Mouse (Mus musculus) kidney, adult 2 months (tissue): Measurements from ENCODE around the gene Mypn. TPM values are rescaled to one million over a fixed set of nuclear protein-coding genes. Genes with fewer than 3 reads are reported as not detected.

Experiments used
- DNase-seq: peaks from one replicate; pipeline ENCODE4 v3.0.0; 2021
- H3K27ac ChIP-seq: fragments of 200-500 bp; 2 replicates; pipeline ENCODE4 v1.5.1; 2012; ENCODE audit warnings: low read depth, low read length, control low read depth, inconsistent platforms; ENCODE audit not compliant: insufficient read depth
- H3K27me3 ChIP-seq: fragments of 200-500 bp; replicated peaks from 2 replicates; pipeline ENCODE4 v1.6.1; 2012; ENCODE audit warnings: mild to moderate bottlenecking, moderate library complexity, low read length, inconsistent platforms; ENCODE audit not compliant: control insufficient read depth, insufficient read depth
- H3K36me3 ChIP-seq: fragments of 200-500 bp; 2 replicates; pipeline ENCODE4 v1.6.1; 2012; ENCODE audit warnings: mild to moderate bottlenecking, moderate library complexity, low read length, inconsistent platforms; ENCODE audit not compliant: control insufficient read depth, insufficient read depth
- H3K4me1 ChIP-seq: fragments of 200-500 bp; 2 replicates; pipeline ENCODE4 v1.6.1; 2011; ENCODE audit warnings: low read length; ENCODE audit not compliant: control insufficient read depth, insufficient read depth
- H3K4me3 ChIP-seq: fragments of 200-500 bp; 2 replicates; pipeline ENCODE4 v1.5.1; 2011; ENCODE audit warnings: mild to moderate bottlenecking, low read depth, low read length, control low read depth; ENCODE audit not compliant: insufficient read depth
- CTCF ChIP-seq: fragments of 200-500 bp; conservative IDR thresholded peaks from 2 replicates; pipeline ENCODE4 v1.5.1; 2011; ENCODE audit warnings: low read depth, mild to moderate bottlenecking, control low read depth, low read length, moderate library complexity, mixed read lengths; ENCODE audit not compliant: insufficient read depth, insufficient read length
- POLR2A ChIP-seq: fragments of 200-500 bp; IDR thresholded peaks from one replicate; pipeline ENCODE4 v1.6.1; 2011; ENCODE audit warnings: low read depth, low read length, control low read depth
- WGBS: fragments of 180-500 bp; shearing (Covaris S2); methylation state at CpG from one replicate; pipeline ENCODE4 v1.1.7; 2018; 5-methylcytosine and 5-hydroxymethylcytosine counted together
- polyA plus RNA-seq: library from polyadenylated mRNA; depleted of rRNA; stranded (reverse); fragments of >200 nt; gene quantifications from 2 replicates; pipeline ENCODE4 v1.2.3, GENCODE M21; 2012

The Mypn gene
- polyA plus RNA-seq, 1 experiment, result 0.74 TPM

DNA sequence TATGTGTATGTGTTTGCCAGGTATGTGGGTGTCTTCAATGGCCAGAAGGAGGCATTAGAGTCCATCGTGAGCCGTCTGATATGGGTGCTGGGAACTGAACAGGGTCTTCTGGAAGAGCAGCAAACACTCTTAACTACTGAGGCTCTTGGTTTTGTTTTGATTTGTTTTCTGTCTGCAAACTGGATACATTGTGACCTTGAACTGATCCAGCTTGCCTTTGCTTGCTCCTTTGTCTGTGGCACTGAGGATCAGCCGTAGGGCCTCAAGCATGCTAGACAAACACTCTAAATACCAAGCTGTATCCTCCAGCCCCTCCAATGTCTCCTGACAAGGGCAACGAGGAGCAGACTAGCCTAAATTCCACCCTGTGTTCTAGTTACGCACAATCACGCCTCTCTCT lies 76.6 kb downstream of the Mypn start:
- no peak overlapping the region for H3K27ac ChIP-seq
- no peak for TF ChIP-seq CTCF
- TF ChIP-seq POLR2A, result no peak
- H3K27me3 ChIP-seq, result no peaks in the 10 kb centered on the region
- H3K4me3 ChIP-seq, result no peak overlapping the region
- no peak for DNase-seq
- no peaks in the 10 kb centered on the region for H3K4me1 ChIP-seq
- WGBS, result 94% methylated on average over 6 of the region's 6 CpGs
- H3K36me3 ChIP-seq, result no peaks in the 10 kb centered on the region

- Histone ChIP-seq H3K36me3 (no peaks in the 10 kb centered on the region), H3K4me3 (no peak overlapping the region), H3K27ac (no peak overlapping the region), H3K27me3 (no peaks in the 10 kb centered on the region), H3K4me1 (no peaks in the 10 kb centered on the region)
- 89% methylated on average over 4 of the region's 4 CpGs for WGBS
- TF ChIP-seq POLR2A, result no peak
- TF ChIP-seq CTCF, result no peak
- no peak for DNase-seq
Observed at GRCm38 (mm10) chr10:63126116-63126515, 77.6 kb downstream of the Mypn start.

DNA sequence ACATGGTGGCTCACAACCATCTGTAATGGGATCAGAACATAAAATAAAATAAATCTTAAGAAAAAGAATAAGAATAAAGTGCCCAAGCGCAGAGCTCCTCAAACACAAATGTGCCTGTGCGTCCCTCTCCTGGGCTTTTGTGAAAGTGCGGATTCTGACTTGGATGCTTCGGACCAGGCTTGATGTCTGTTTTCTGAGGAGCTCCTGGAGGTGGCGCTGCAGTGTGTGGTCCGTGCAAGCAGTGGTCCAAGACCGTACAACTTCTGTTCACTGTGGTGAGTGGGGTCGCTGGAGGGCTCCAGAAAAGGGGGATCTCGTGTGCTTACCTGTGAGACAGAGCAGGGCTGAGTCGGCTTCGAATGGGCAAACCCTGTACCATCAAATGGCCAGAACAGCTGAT lies 78.4 kb downstream of the Mypn start:
- H3K4me3 ChIP-seq, result no peak overlapping the region
- no peak for TF ChIP-seq POLR2A
- 0 out of 2 replicates have a peak, but pooled peaks have one; percentile 36 for TF ChIP-seq CTCF
- H3K4me1 ChIP-seq, result no peaks in the 10 kb centered on the region
- WGBS, result 46% methylated on average over 11 of the region's 11 CpGs
- no peaks in the 10 kb centered on the region for H3K36me3 ChIP-seq
- H3K27me3 ChIP-seq, result no peaks in the 10 kb centered on the region
- H3K27ac ChIP-seq, result no peak overlapping the region
- peak; percentile 13 for DNase-seq

- TF ChIP-seq POLR2A (no peak), CTCF (no peak)
- Histone ChIP-seq H3K27ac (no peak overlapping the region), H3K36me3 (no peaks in the 10 kb centered on the region), H3K4me3 (no peak overlapping the region), H3K27me3 (no peaks in the 10 kb centered on the region), H3K4me1 (no peaks in the 10 kb centered on the region)
- 88% methylated on average over 10 of the region's 10 CpGs for WGBS
- DNase-seq, result no peak
Observed at GRCm38 (mm10) chr10:63124016-63124415, 79.7 kb downstream of the Mypn start.

GRCm38 (mm10) chr10:63123141-63123540 lies 80.6 kb downstream of the Mypn start:
- TF ChIP-seq POLR2A, result no peak
- no peak for TF ChIP-seq CTCF
- Histone ChIP-seq H3K36me3 (no peaks in the 10 kb centered on the region), H3K4me1 (no peaks in the 10 kb centered on the region), H3K27me3 (no peaks in the 10 kb centered on the region), H3K27ac (no peak overlapping the region), H3K4me3 (no peak overlapping the region)
- 74% methylated on average over 8 of the region's 8 CpGs for WGBS
- no peak for DNase-seq

GRCm38 (mm10) chr10:63122516-63122915 lies 81.2 kb downstream of the Mypn start:
- peak; percentile 85 for DNase-seq
- WGBS, result 33% methylated on average over 8 of the region's 8 CpGs
- H3K27ac ChIP-seq, result no peak overlapping the region
- no peaks in the 10 kb centered on the region for H3K27me3 ChIP-seq
- no peaks in the 10 kb centered on the region for H3K4me1 ChIP-seq
- H3K4me3 ChIP-seq, result no peak overlapping the region
- TF ChIP-seq CTCF (no peak), POLR2A (no peak)
- H3K36me3 ChIP-seq, result no peaks in the 10 kb centered on the region

GRCm38 (mm10) chr10:63121961-63122360 lies 81.8 kb downstream of the Mypn start:
- Histone ChIP-seq H3K36me3 (no peaks in the 10 kb centered on the region), H3K27me3 (no peaks in the 10 kb centered on the region), H3K4me3 (no peak overlapping the region), H3K4me1 (no peaks in the 10 kb centered on the region), H3K27ac (no peak overlapping the region)
- DNase-seq, result no peak
- TF ChIP-seq POLR2A (no peak), CTCF (no peak)
- 81% methylated on average over 14 of the region's 14 CpGs for WGBS

DNA sequence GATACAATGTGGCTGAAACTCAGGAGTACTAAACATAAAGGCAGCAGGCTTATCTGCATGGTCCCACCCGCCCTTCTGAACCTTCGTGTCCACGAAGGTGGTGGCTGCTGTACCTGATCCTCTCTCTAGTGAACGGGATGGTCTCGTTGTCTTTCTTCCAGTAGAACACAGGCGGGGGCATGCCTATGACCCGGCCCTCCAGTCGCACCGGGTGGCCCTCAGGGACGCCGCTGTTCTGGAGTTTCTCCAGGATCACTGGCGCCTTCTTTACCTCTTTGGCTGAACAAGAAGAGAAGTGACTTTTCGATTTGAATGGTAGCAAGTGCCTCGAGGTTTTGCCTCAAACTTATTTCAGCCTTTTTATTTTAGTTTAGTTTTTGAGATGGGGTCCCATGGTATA lies 83.8 kb downstream of the Mypn start:
- DNase-seq, result no peak
- Histone ChIP-seq H3K4me3 (no peak overlapping the region), H3K4me1 (no peaks in the 10 kb centered on the region), H3K27ac (no peak overlapping the region), H3K27me3 (no peaks in the 10 kb centered on the region), H3K36me3 (no peaks in the 10 kb centered on the region)
- WGBS, result 78% methylated on average over 14 of the region's 14 CpGs
- TF ChIP-seq CTCF (no peak), POLR2A (no peak)
